Mouse (Mus musculus) lung, adult 2 months (tissue): ENCODE measurements around the gene Grk5. TPM values are rescaled to one million over a fixed set of nuclear protein-coding genes. Genes with fewer than 3 reads are reported as not detected.

Experiments
- DNase-seq: peaks from one replicate; pipeline ENCODE4 v3.0.0; 2022
- H3K4me1 ChIP-seq: fragments of 200-500 bp; 2 replicates; pipeline ENCODE4 v1.6.1; 2011; ENCODE audit warnings: low read length; ENCODE audit not compliant: control insufficient read depth, insufficient read depth
- H3K4me3 ChIP-seq: fragments of 200-500 bp; replicated peaks from 2 replicates; pipeline ENCODE3; 2011; ENCODE audit warnings: low read depth, mild to moderate bottlenecking, control low read depth, low read length; ENCODE audit errors: extremely low read depth
- CTCF ChIP-seq: fragments of 200-500 bp; IDR thresholded peaks from 2 replicates; pipeline ENCODE4 v1.5.1; 2011; ENCODE audit warnings: mild to moderate bottlenecking, low read length, control low read depth; ENCODE audit not compliant: insufficient read depth
- POLR2A ChIP-seq: fragments of 200-500 bp; IDR thresholded peaks from 2 replicates; pipeline ENCODE4 v1.6.1; 2011; ENCODE audit warnings: low read depth, mild to moderate bottlenecking, control low read depth, low read length, borderline replicate concordance; ENCODE audit errors: extremely low read depth
- WGBS: fragments of 180-500 bp; shearing (Covaris S2); methylation state at CpG from one replicate; pipeline ENCODE4 v1.1.7; 2018; 5-methylcytosine and 5-hydroxymethylcytosine counted together
- polyA plus RNA-seq: library from polyadenylated mRNA; depleted of rRNA; stranded (reverse); fragments of >200 nt; gene quantifications from 2 replicates; pipeline ENCODE4 v1.2.3, GENCODE M21; 2012

Grk5 gene
- polyA plus RNA-seq, 1 experiment: 10.8 TPM

DNA sequence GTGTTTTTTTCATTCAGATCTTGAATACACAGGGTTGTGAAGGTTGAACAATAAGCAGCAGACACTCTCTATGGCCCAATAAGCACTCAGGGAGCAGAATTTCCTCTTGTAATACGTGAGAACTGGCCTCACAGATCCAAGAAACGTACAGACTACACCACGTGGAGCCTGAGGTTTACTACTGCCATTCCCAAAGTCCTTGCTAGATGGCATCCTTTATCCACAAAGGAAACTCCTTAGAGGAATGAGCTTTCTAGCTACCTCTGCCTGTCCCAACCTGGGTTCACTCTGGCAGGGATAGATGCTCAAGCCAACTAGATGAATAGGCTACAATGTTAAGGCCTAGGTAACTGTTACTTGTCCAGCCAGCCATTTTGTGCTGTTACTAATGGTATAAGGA, 6.4 kb upstream of the Grk5 start:
- no peaks in the 10 kb centered on the region for H3K4me1 ChIP-seq
- no peak for DNase-seq
- 9% methylated on average over 3 of the region's 3 CpGs for WGBS
- no peak overlapping the region for H3K4me3 ChIP-seq
- peak; percentile 16; the same call in 1 of the 2 replicates for TF ChIP-seq CTCF
- TF ChIP-seq POLR2A: no peak

DNA sequence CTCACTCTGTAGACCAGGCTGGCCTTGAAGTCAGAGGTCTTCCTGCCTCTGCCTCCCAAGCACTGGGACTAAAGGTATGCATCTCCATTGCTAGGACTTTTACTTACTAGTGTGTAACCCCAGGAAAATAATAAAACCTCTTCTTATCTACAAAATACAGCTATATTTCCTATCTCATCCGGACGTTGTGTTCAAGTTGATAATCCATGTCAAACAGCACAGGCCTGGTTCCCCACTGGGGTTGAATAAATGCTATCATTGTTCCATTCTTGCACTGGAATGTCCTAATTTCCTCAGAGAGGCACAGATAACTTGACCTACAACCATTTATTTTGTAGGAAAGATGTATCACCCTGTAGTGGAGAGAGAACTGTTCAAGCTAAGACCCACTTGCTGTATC, 1.9 kb upstream of the Grk5 start:
- no peak for DNase-seq
- TF ChIP-seq CTCF (no peak), POLR2A (no peak)
- 62% methylated on average over 2 of the region's 2 CpGs for WGBS
- Histone ChIP-seq H3K4me3 (no peak overlapping the region), H3K4me1 (no peaks in the 10 kb centered on the region; the same call in 1 of the 2 replicates)

DNA sequence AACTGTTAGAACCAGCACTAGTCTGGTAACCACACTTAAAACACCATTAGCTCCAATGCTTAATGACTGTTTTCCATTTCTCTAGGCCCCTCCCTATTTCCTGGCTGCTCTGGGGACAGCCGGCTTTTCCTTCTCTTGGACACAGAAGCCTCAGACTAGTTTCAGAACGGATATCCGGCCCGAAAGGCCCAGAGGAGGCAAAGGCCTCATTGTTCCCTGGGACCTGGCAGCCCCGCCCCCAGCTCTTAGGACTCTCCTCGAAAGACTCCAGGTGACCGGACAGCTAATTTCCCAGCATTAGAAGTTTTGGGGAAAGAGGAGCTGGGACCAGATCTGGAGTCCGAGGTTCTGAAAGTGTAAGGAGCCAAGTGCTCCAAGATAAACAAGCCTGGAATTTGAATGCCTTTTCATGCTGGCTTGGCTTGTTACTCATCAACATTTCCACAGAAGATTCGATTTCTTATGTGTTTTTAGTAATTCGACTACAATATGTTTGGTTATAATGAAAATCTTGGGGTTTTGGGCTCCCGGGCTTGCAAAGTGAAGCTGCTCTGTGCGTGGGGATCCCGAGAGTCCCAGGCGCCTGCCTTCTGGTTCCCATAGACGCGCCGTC, 342 bp upstream of the Grk5 start:
- Histone ChIP-seq H3K4me3 (peak overlapping the region; percentile 91), H3K4me1 (no peaks in the 10 kb centered on the region; the same call in 1 of the 2 replicates)
- WGBS: 1% methylated on average over 17 of the region's 17 CpGs
- DNase-seq: peak; percentile 68
- TF ChIP-seq POLR2A (0 out of 2 replicates have a peak, but pooled peaks have one; percentile 3), CTCF (no peak)

- WGBS: under 1% methylated on average over 41 of the region's 41 CpGs
Measured at GRCm38 (mm10) chr19:60890391-60891122, 1.0 kb downstream of the Grk5 start.

GRCm38 (mm10) chr19:60891123-60891470, 1.5 kb downstream of the Grk5 start:
- peaks cover 12% of the 10 kb centered on the region for H3K4me1 ChIP-seq
- DNase-seq: no peak
- WGBS: 5% methylated on average over 5 of the region's 5 CpGs
- no peak for TF ChIP-seq POLR2A
- TF ChIP-seq CTCF: no peak
- H3K4me3 ChIP-seq: peak overlapping the region; percentile 91

More at GRCm38 (mm10) chr19:60890391-60891122, 1.0 kb downstream of the Grk5 start:
- 0 out of 2 replicates have a peak, but pooled peaks have one; percentile 5 for TF ChIP-seq POLR2A
- no peak for TF ChIP-seq CTCF
- peak overlapping the region; percentile 91 for H3K4me3 ChIP-seq
- peak; percentile 71 for DNase-seq
- peaks cover 8% of the 10 kb centered on the region for H3K4me1 ChIP-seq

DNA sequence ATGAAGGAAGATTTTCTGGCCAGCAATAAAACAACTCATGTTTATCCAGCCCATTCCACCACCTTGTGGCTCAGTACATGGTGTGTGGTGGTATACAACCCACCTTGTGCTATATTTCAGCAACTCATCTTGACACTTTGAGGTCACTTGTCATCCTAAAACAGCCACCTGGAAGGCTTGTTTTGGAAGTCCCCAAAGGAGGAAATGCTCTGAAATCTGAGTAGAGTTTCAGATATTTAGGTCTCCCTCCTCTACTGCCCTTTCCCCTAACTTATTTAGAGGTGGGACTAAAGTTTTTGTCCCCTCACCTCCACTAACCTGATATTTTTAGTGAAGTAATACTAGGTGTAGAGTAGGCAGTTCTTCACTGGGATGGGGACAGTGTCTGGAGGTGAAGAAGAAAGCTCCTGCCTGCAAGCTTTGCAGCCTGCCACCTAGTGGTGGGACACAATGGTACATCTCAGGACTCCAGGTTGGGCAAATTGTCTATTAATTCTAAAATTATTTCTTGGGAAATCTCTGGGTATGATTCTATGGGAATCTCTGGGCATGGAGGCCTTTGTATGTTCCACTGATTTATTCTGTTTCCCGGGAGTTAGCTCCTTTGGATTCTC, 2.5 kb downstream of the Grk5 start:
- Histone ChIP-seq H3K4me3 (no peak overlapping the region), H3K4me1 (peaks cover 14% of the 10 kb centered on the region)
- TF ChIP-seq CTCF (peak; percentile 89), POLR2A (no peak)
- peak; percentile 66 for DNase-seq
- WGBS: 28% methylated on average over 1 of the region's 1 CpGs

GRCm38 (mm10) chr19:60895251-60895880, 5.8 kb downstream of the Grk5 start:
- no peak overlapping the region for H3K4me3 ChIP-seq
- no peak for TF ChIP-seq POLR2A
- TF ChIP-seq CTCF: no peak
- H3K4me1 ChIP-seq: peaks cover 14% of the 10 kb centered on the region
- no peak for DNase-seq
- WGBS: 17% methylated on average over 3 of the region's 3 CpGs

DNA sequence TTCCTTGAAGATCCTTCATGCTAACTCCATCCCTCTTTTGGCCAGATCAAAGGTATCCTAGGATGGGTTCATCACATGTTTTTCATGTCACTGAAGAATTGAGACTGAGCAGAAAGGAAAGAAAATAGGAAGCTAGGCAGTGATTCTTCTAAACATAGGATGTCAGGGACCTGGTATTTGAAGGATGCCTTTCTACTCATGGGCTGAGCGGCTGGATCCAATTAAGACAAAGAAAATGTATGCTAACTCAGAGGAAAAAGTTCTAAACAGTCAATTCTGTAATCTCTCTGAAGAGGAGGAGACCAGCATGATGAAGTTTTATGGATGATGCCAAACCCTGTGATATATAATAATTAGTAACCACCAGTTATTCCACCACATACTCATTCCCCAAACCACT, 13.6 kb downstream of the Grk5 start:
- Histone ChIP-seq H3K4me3 (no peak overlapping the region), H3K4me1 (peaks cover 10% of the 10 kb centered on the region)
- TF ChIP-seq POLR2A (no peak), CTCF (no peak)
- 48% methylated on average over 1 of the region's 1 CpGs for WGBS
- no peak for DNase-seq

GRCm38 (mm10) chr19:60903971-60904370, 14.4 kb downstream of the Grk5 start:
- Histone ChIP-seq H3K4me1 (peaks cover 10% of the 10 kb centered on the region), H3K4me3 (no peak overlapping the region)
- no peak for DNase-seq
- TF ChIP-seq CTCF (no peak), POLR2A (no peak)
- WGBS: 100% methylated on average over 1 of the region's 1 CpGs
